Mouse (Mus musculus): ENCODE results near the gene Fgb. TPM values are rescaled to one million over a fixed set of nuclear protein-coding genes. Genes with fewer than 3 reads are reported as not detected.

Gene Fgb
- total RNA-seq, 2 experiments from 2014 or later = 0.12 TPM; not detected in 1

Other genes with a start within 250 kb of the Fgb start
- 1 to 10 TPM in 1 of 2 experiments, under 1 TPM in 1; 0.64 to 1.6 TPM for gene Rbm46, start 173.4 kb downstream of the Fgb start, total RNA-seq (2021)
- under 1 TPM; 0.16 to 0.19 TPM for gene Lrat, start 145.9 kb downstream of the Fgb start, total RNA-seq (2021)
- under 1 TPM; 0.16 to 0.36 TPM for gene Fgg, start 42.1 kb downstream of the Fgb start, total RNA-seq (2021)
- under 1 TPM; 0.11 to 0.21 TPM for gene Fga, start 23.8 kb downstream of the Fgb start, total RNA-seq (2021)
- gene Plrg1, start 5.7 kb upstream of the Fgb start, total RNA-seq (2021) = 10 to 100 TPM; 34.9 to 37.4 TPM
- gene Dchs2, start 78.1 kb upstream of the Fgb start, total RNA-seq (2021) = 1 to 10 TPM; 1.2 to 1.3 TPM